Mouse (Mus musculus): Measurements from ENCODE around the gene 1700013G24Rik. TPM values are rescaled to one million over a fixed set of nuclear protein-coding genes. Genes with fewer than 3 reads are reported as not detected.

Gene 1700013G24Rik
- polyA plus RNA-seq, 1 experiment from 2014 or later: not detected

DNA sequence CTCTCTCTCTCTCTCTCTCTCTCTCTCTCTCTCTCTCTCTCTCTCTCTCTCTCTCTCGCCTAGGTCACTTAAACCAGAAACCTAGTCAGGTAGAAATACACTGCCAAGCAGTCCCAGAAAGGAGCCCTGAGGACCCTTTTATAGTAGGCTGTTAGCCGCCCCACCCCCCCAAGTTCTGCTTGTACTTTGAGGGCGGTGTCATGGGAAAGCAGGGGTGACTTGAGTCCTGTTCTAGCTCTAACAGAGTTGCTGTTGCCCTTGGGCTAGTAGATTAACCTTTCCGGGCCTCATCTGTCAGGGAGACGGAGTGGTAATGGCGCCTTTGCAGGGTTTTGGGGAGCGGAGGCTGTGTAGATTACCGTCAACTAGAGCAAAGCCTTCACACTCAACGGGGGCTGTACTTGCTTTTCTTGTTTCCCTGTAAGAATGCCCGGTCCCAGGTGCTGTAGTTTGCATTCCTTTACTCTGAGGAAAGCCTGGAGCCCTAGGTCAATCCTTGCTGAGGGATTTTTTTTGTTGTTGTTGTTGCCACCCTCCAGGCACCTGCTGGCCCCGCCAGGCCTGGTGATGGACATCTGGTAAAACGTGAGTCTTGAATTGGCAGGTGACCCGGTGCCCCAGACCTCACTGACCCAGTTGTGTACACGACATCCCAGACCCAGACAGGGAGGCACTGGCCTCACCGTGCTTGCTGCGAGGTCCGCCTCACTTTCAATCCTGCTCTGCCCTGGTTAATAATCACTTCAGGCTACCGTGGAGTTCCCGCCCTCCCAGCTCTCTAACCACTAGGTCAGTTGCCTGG lies 27.3 kb downstream of the 1700013G24Rik start:
- WGBS: 21% methylated on average over 19 of the region's 19 CpGs

GRCm38 (mm10) chr4:137480993-137481340 lies 27.9 kb downstream of the 1700013G24Rik start:
- H3K27ac ChIP-seq (replicated peaks): no peak overlapping the region

More for the DNA sequence above, 27.3 kb downstream of the 1700013G24Rik start:
- Histone ChIP-seq H3K4me1 (replicated peaks) (peaks cover 37% of the 10 kb centered on the region), H3K4me2 (no peak overlapping the region), H3K27ac (replicated peaks) (no peak overlapping the region), H3K9me3 (no peaks in the 10 kb centered on the region), H3K27me3 (0 out of 2 replicates have a peak, but pooled peaks cover 3% of the 10 kb centered on the region), H3K36me3 (no peaks in the 10 kb centered on the region), H3K9ac (no peak overlapping the region), H3K4me3 (no peak overlapping the region)
- no peak for ATAC-seq (ENCODE audit: low FRiP score, low read depth)

GRCm38 (mm10) chr4:137481381-137482030 lies 28.4 kb downstream of the 1700013G24Rik start:
- Histone ChIP-seq H3K27ac (replicated peaks) (no peak overlapping the region), H3K9me3 (no peaks in the 10 kb centered on the region), H3K4me2 (no peak overlapping the region), H3K36me3 (no peaks in the 10 kb centered on the region), H3K27me3 (no peaks in the 10 kb centered on the region), H3K4me3 (no peak overlapping the region), H3K9ac (no peak overlapping the region), H3K4me1 (replicated peaks) (peaks cover 44% of the 10 kb centered on the region)
- 61% methylated on average over 13 of the region's 13 CpGs for WGBS
- ATAC-seq (ENCODE audit: low FRiP score, low read depth): no peak

More at GRCm38 (mm10) chr4:137480993-137481340, 27.9 kb downstream of the 1700013G24Rik start:
- WGBS: 23% methylated on average over 1 of the region's 1 CpGs
- Histone ChIP-seq H3K4me2 (no peak overlapping the region), H3K9ac (no peak overlapping the region), H3K4me1 (replicated peaks) (peaks cover 42% of the 10 kb centered on the region), H3K27me3 (0 out of 2 replicates have a peak, but pooled peaks cover 3% of the 10 kb centered on the region), H3K4me3 (no peak overlapping the region), H3K9me3 (no peaks in the 10 kb centered on the region), H3K36me3 (no peaks in the 10 kb centered on the region)
- no peak for ATAC-seq (ENCODE audit: low FRiP score, low read depth)

DNA sequence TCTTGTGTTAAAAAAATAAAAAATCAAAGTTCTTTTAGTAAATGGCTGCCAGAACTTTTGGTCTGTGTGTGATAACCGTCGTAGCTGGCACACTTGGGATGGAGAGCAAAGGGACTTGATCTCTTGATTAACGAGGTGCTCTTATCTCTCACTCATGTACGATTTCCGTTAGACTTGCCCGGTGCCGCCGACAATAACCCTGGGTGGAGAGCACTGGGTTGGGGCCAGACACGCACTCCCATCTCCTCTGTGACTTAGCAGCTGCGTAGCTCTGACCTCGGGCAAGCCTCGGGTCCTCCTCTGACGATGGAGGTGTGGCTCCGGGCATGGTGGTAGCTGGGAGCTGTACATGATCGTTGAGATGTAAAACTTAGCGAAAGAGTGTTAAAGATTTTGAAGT lies 30.8 kb downstream of the 1700013G24Rik start:
- ATAC-seq (ENCODE audit: low FRiP score, low read depth): no peak
- no peaks in the 10 kb centered on the region for H3K9me3 ChIP-seq
- WGBS: 78% methylated on average over 16 of the region's 16 CpGs
- no peak overlapping the region for H3K4me2 ChIP-seq
- H3K27me3 ChIP-seq: no peaks in the 10 kb centered on the region
- no peak overlapping the region for H3K9ac ChIP-seq
- peaks cover 57% of the 10 kb centered on the region for H3K4me1 ChIP-seq (replicated peaks)
- no peaks in the 10 kb centered on the region for H3K36me3 ChIP-seq
- H3K27ac ChIP-seq (replicated peaks): no peak overlapping the region
- no peak overlapping the region for H3K4me3 ChIP-seq

- ATAC-seq (ENCODE audit: low FRiP score, low read depth): no peak
- no peak overlapping the region for H3K4me3 ChIP-seq
- 51% methylated on average over 7 of the region's 7 CpGs for WGBS
- no peaks in the 10 kb centered on the region for H3K9me3 ChIP-seq
- 0 out of 2 replicates have a peak overlapping the region, but pooled peaks have one; percentile 11 for H3K27ac ChIP-seq (replicated peaks)
- peaks cover 61% of the 10 kb centered on the region for H3K4me1 ChIP-seq (replicated peaks)
- H3K36me3 ChIP-seq: no peaks in the 10 kb centered on the region
- H3K4me2 ChIP-seq: no peak overlapping the region
- no peaks in the 10 kb centered on the region for H3K27me3 ChIP-seq
- no peak overlapping the region for H3K9ac ChIP-seq
Measured at GRCm38 (mm10) chr4:137484586-137484985, 31.5 kb downstream of the 1700013G24Rik start.

GRCm38 (mm10) chr4:137485258-137485960 lies 32.3 kb downstream of the 1700013G24Rik start:
- ATAC-seq (ENCODE audit: low FRiP score, low read depth): no peak
- no peak overlapping the region for H3K9ac ChIP-seq

DNA sequence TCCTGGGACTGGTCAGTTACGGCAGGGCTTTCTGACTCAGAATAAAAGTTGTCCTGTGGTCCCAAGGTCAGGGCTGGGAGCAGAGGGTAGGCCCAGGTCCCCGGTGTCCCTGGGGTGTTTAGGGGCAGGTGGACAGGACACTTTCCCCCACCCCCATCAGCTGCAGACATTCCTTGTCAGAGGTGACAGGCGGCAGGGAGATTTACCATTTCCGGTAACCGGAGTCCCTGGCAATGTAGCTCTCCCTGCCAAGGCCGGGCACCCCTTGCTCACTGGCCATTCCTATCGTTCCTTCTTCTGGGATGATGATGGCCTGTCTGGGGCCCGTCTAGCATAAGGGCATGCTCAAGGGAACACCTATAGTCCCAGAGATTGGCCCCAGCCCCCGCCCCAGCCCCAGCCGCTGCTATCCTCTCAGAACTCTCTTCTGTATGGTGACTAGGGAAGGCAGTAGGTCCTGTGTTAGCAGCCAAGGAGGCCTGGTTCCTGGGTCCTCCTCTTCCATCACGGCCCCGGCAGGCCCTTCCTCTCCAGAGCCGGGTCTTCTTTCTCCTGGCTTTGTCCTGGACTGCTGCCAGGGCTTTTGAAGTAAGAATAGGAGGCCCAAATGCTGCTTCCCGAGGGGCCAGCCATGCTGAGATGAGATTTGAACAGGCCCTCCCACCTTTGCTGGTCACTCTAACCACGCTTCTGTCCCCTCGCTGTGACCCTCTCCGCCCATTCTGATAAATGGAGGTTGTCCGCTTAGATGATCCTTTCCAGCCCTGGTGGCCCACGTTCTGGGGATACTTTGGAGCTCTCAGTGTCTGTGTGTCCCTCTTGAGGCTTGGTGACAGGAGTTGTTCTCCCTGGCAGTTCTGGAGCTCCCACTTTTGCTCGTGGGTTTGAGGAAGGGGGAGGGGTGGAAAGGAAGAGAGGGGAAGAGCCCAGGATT lies 33.3 kb downstream of the 1700013G24Rik start:
- WGBS: 40% methylated on average over 20 of the region's 20 CpGs
- Histone ChIP-seq H3K9ac (no peak overlapping the region), H3K4me3 (no peak overlapping the region), H3K27me3 (no peaks in the 10 kb centered on the region), H3K27ac (replicated peaks) (0 out of 2 replicates have a peak overlapping the region, but pooled peaks have one; percentile 6), H3K9me3 (no peaks in the 10 kb centered on the region), H3K4me1 (replicated peaks) (peaks cover 54% of the 10 kb centered on the region), H3K4me2 (no peak overlapping the region), H3K36me3 (no peaks in the 10 kb centered on the region)
- ATAC-seq (ENCODE audit: low FRiP score, low read depth): no peak

More at GRCm38 (mm10) chr4:137485258-137485960, 32.3 kb downstream of the 1700013G24Rik start:
- Histone ChIP-seq H3K4me3 (no peak overlapping the region), H3K36me3 (no peaks in the 10 kb centered on the region), H3K4me1 (replicated peaks) (peaks cover 58% of the 10 kb centered on the region), H3K27ac (replicated peaks) (no peak overlapping the region; the same call in 1 of the 2 replicates), H3K9me3 (no peaks in the 10 kb centered on the region), H3K27me3 (no peaks in the 10 kb centered on the region), H3K4me2 (no peak overlapping the region)
- WGBS: 42% methylated on average over 14 of the region's 14 CpGs

DNA sequence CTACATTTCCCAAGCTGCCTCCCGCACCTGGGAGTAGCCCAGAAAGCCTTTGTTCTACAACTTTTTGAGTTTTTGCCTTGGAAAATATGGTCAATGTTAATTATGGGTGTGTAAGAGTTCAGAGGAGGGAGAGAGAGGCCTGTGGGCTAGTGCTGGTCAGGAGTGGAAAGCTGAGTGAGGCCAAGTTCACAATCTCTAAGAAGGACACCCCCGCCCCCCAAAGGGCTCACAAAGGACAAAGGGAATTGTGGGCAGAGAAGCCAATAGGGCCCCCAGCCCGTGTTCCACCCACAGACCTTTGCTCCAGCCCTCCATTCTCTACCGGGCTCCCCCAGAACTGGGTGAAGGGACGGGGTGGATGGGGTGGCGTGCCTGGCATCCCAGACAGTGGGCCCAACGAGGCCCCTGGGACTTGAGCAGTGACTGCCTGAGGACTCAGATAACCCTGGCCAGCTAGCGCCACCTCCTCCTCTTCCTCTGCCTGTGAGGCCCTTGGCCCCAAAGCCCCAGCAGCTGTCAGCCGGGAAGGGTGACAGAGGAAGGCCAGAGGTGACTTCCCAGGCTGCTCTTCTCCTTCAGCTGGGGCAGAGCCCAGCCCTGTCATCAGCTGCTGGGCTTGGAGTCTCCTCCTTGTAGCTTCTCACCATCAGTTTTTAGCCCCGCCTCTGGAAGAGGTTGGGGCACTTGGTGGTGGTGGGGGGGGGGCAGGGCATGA lies 34.4 kb downstream of the 1700013G24Rik start:
- Histone ChIP-seq H3K4me1 (replicated peaks) (peaks cover 54% of the 10 kb centered on the region), H3K4me3 (no peak overlapping the region), H3K27me3 (no peaks in the 10 kb centered on the region), H3K4me2 (no peak overlapping the region), H3K36me3 (no peaks in the 10 kb centered on the region), H3K9ac (no peak overlapping the region), H3K9me3 (no peaks in the 10 kb centered on the region), H3K27ac (replicated peaks) (peak overlapping the region; percentile 13; the same call in 1 of the 2 replicates)
- 48% methylated on average over 9 of the region's 10 CpGs for WGBS
- no peak for ATAC-seq (ENCODE audit: low FRiP score, low read depth)

DNA sequence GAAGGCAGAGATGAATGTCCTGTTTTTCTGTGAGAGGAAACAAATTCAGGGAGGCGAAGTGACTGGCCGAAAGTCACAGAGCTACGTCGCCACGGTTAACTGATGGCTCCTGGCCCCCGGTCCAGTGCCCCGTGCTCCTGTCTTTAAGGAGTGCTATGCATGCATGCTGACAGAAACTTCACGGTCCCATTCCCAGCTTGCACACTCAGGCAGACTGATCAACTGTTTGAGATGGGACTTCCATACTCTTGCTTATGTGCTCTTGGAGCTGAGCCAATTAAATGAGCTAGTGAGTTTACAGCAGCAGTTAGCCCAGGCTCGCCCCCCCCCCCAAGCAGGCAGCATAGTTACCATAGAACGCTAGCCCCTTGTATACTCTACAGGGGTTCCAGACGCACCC lies 35.0 kb downstream of the 1700013G24Rik start:
- peaks cover 54% of the 10 kb centered on the region for H3K4me1 ChIP-seq (replicated peaks)
- no peak overlapping the region for H3K9ac ChIP-seq
- H3K4me2 ChIP-seq: no peak overlapping the region
- no peak overlapping the region for H3K4me3 ChIP-seq
- no peak overlapping the region for H3K27ac ChIP-seq (replicated peaks)
- no peaks in the 10 kb centered on the region for H3K27me3 ChIP-seq
- no peak for ATAC-seq (ENCODE audit: low FRiP score, low read depth)
- no peaks in the 10 kb centered on the region for H3K36me3 ChIP-seq
- WGBS: 34% methylated on average over 11 of the region's 11 CpGs
- no peaks in the 10 kb centered on the region for H3K9me3 ChIP-seq

- H3K4me3 ChIP-seq: no peak overlapping the region
- WGBS: 14% methylated on average over 12 of the region's 12 CpGs
- H3K27ac ChIP-seq (replicated peaks): peak overlapping the region; percentile 25
- 0 out of 2 replicates have a peak, but pooled peaks have one; percentile 25 for ATAC-seq (ENCODE audit: low FRiP score, low read depth)
- no peaks in the 10 kb centered on the region for H3K36me3 ChIP-seq
- no peaks in the 10 kb centered on the region for H3K27me3 ChIP-seq
- H3K9ac ChIP-seq: no peak overlapping the region
- no peaks in the 10 kb centered on the region for H3K9me3 ChIP-seq
- no peak overlapping the region for H3K4me2 ChIP-seq
- H3K4me1 ChIP-seq (replicated peaks): peaks cover 53% of the 10 kb centered on the region
Measured at GRCm38 (mm10) chr4:137488571-137489303, 35.7 kb downstream of the 1700013G24Rik start.

Measured in hindbrain, embryonic 15.5 days (tissue).